Mouse (Mus musculus) macrophage (primary cell): ENCODE data around the gene Wdr41. TPM values are rescaled to one million over a fixed set of nuclear protein-coding genes. Genes with fewer than 3 reads are reported as not detected.

ENCODE experiments used
- H3K27ac ChIP-seq: fragments of 350-480 bp; formaldehyde crosslinking; 2 replicates; pipeline ENCODE4 v1.9.0; 2021
- H3K36me3 ChIP-seq: fragments of 350-480 bp; formaldehyde crosslinking; 2 replicates; pipeline ENCODE4 v1.9.0; 2021; ENCODE audit errors: inconsistent target
- H3K4me3 ChIP-seq: fragments of 350-480 bp; formaldehyde crosslinking; 2 replicates; pipeline ENCODE4 v1.9.0; 2021; ENCODE audit errors: inconsistent target
- H3K79me2 ChIP-seq: fragments of 350-480 bp; formaldehyde crosslinking; 2 replicates; pipeline ENCODE4 v1.9.0; 2021; ENCODE audit errors: inconsistent target
- WGBS: methylation state at CpG from one replicate; pipeline ENCODE4 v1.1.7; 2026; ENCODE audit warnings: inconsistent platforms; ENCODE audit not compliant: missing documents; 5-methylcytosine and 5-hydroxymethylcytosine counted together
- polyA plus RNA-seq: library from polyadenylated mRNA; stranded (reverse); fragments of 250-400 nt; gene quantifications from 3 replicates; pipeline ENCODE4 v1.2.4, GENCODE M21; 2018; ENCODE audit warnings: inconsistent platforms

Gene Wdr41
- polyA plus RNA-seq, 1 experiment from 2014 or later, result 69.6 TPM

DNA sequence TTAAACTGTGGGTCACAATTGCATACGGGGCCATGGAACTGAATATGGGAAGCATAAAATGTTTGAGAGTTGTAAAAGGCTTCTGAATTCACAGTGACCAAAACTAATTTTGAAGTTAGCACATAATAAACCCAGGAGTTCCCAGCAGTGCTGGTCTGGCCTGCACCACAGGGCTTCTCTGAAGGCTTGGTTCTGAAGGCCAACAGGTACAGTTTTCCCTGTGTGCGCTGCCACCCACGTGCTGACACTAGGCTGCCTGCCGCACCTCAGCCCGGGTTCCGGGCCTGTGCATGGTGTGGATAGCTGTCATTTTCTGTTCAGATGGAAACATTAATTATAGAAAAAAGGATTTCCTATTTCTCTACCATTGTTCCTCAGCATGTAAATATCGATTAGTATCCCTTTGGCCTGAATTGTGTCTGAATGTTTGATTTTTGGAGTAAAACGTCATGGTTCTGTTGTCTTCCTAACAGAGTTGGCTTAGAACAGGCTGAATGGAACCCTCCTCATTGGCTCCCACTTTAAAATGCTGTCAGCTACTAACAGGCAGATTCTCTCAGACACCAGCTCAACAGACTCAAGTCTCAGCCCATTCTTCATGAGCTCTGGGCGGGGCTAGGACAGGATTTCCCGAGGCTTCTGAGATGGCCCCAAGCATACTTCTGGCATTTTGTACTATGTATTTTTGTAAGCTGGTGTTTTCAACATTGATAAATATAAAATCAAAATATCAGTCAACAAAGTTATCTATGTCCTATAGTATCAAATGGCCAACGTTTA lies 80.5 kb downstream of the Wdr41 start:
- Histone ChIP-seq H3K27ac (no peak overlapping the region), H3K79me2 (no peaks in the 10 kb centered on the region), H3K36me3 (no peaks in the 10 kb centered on the region), H3K4me3 (no peak overlapping the region)
- whole genome bisulfite sequencing, result 85% methylated on average over 11 of the region's 11 CpGs

GRCm38 (mm10) chr13:95058885-95059284 lies 82.7 kb downstream of the Wdr41 start:
- Histone ChIP-seq H3K4me3 (no peak overlapping the region), H3K79me2 (no peaks in the 10 kb centered on the region), H3K27ac (no peak overlapping the region), H3K36me3 (no peaks in the 10 kb centered on the region)
- 92% methylated on average over 4 of the region's 4 CpGs for WGBS

DNA sequence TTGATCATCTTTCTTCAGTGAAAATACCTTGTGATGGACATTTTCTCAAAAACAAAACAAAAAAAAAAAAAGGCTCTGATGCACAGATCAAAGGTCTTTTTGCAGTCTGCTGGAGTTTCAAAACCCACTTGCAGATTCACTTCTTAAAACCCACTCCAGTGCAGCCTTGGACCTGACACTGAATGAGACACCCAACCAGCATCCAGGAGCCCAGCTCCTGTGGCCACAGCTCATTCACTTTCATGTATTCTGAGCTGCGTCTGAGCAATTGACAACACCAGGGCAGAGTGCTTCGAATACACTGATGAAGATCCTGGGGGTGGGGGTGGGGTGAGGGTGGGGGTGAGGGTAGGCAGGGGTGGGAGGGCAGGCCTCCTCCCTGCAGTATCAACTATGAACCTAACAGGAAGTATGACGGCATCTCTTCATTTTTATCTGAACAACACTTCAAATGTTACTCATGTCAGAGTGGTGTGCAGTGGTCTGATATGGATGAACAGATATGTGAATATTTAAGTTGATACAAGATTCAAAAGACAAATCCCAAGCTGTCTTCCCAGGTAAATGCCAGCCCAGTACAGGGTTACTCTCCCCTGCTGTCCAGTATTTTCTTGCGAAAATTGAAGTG lies 87.4 kb downstream of the Wdr41 start:
- H3K36me3 ChIP-seq, result no peaks in the 10 kb centered on the region
- H3K27ac ChIP-seq, result no peak overlapping the region
- H3K4me3 ChIP-seq, result no peak overlapping the region
- no peaks in the 10 kb centered on the region for H3K79me2 ChIP-seq
- 88% methylated on average over 4 of the region's 4 CpGs for WGBS

- Histone ChIP-seq H3K36me3 (no peaks in the 10 kb centered on the region), H3K4me3 (no peak overlapping the region), H3K79me2 (no peaks in the 10 kb centered on the region), H3K27ac (no peak overlapping the region)
- 83% methylated on average over 6 of the region's 6 CpGs for WGBS
These were observed 91.7 kb downstream of the Wdr41 start for GRCm38 (mm10) chr13:95067854-95068253.

DNA sequence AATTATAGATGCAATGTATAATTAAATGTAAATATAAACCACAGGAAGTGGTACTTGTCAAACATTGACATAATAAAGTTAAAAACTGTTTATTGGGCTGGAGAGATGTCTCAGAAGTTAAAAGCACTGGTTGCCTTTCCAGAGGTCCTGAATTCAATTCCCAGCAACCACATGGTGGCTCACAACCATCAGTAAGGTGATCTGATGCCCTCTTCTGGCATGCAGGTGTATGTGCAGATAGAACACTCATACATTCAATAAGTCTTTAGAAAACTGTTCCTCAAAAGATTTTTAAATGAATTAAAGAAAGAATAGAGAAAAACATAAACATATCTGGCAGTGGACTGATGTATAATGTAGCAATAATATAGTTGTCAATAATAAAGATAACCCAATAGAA lies 94.1 kb downstream of the Wdr41 start:
- Histone ChIP-seq H3K4me3 (no peak overlapping the region), H3K79me2 (no peaks in the 10 kb centered on the region), H3K27ac (no peak overlapping the region), H3K36me3 (no peaks in the 10 kb centered on the region)

Other genes with a start within 250 kb of the Wdr41 start
- 226 to 412 TPM (median 326 TPM) in 3 replicates for gene Tbca, start 187.4 kb upstream of the Wdr41 start, polyA plus RNA-seq
- gene Otp, start 100.7 kb upstream of the Wdr41 start, polyA plus RNA-seq, result not detected in 3 replicates